Mouse (Mus musculus): Measurements from ENCODE around the gene Slc9a9. TPM values are rescaled to one million over a fixed set of nuclear protein-coding genes. Genes with fewer than 3 reads are reported as not detected.
"Not testable (repeated sequence)": the region's sequence is repeated elsewhere in the genome, so short reads cannot be mapped to it uniquely, and the experiment has no call there.

Slc9a9 gene
- 2.3 and 5.5 TPM in 2 replicates for total RNA-seq (2021)
- long read RNA-seq, experiment 1, partial matches to known transcripts: 0 of 2 reads
- long read RNA-seq, experiment 1, other reads (novel, unspliced or antisense): 1 of 2 reads
- long read RNA-seq, experiment 2: 0 reads

DNA sequence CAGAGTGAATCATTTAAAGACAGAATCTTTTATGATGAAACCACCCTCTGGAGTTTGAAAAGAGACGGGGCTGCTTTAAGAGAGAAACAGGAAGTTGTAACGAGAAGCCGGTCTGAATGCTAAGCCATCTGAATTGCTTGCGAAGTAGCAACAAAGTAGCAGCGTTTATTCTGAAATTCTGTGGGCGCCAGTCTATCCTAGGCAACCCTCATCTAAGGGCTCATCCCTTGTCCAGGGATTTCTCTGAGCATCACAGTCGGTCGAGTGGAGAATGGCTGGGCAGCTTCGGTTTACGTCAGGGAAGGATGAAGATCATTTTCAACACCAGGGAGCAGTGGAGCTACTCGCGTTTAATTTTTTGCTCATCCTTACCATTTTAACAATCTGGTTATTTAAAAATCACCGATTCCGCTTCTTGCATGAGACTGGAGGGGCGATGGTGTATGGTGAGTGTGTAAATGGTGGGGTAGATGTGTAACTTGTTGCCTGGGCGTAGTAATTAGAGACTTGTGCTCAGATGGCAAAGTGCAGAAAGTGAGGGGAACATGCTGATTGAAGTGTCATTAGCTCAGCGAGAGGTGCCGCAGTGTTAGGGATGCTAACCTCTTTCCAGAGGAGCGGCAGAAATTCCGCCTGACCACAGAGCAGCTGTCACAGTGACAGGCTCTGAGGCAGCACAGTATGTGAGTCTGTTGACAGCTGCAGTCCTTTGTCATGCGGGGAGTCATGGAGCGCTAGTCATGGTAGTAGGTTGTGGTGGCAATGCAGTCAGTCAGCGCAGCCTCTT lies at the start of gene Slc9a9:
Gene Slc9a9 (plus strand): TSS at position 119 of the 787 bp plus-strand sequence.
- DNase-seq: peak; percentile 31

DNA sequence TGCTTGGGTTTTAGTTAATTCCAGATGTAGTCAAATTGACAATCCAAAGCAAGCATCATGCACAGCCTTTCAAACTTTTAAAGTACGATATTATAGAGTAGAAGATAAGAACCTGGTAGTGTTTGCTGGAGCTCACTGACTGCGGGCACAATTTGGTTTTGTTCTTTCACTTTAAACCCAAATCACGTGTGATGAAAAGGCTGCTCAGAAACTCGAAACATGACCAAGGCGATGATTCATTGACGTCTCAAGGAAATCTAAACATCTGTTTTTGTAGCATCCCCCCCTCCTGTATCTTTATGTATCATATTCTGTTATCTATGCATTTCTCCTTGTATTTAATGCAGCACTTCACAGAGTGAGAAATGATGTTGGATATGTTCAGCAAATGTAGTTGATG lies 49.4 kb upstream of the Slc9a9 start:
- DNase-seq: no peak

DNA sequence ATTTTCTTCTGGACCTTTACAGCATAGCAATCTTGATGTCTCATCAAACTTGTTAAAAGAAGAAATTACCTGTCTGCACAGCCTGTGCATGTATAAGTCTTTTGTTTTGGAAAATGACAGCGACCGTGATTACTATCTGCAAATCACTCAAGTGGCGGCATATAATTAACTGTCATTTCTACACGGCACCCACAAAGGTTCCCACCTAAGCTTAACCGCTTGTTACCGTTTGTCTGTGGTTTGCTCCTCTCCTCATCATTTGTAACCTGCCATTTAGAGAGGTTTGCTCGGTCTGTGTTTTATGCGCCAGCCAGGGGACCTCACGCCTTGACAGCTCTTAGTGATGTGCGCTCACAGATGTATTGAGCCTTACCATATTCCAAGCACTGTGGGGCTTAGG lies 48.9 kb upstream of the Slc9a9 start:
- no peak for DNase-seq

DNA sequence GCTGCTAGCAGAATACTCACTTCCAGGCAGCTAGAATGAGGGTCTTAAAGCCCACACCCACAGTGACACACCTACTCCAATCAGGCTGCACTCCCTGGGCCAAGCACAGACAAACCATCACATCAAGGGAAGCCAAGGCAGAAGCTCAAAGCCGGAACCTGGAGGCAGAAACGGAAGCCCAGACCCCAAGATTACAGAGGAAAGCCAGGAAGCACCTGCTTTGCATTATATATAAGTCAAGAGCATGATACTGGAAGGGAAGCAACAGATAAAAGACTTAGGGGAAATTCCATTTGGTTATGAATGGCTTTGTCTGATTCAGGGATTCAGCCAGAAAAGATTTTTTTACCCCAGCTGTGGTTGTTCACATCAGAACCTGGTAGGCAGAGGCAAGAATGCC lies 47.8 kb upstream of the Slc9a9 start:
- DNase-seq: no peak

DNA sequence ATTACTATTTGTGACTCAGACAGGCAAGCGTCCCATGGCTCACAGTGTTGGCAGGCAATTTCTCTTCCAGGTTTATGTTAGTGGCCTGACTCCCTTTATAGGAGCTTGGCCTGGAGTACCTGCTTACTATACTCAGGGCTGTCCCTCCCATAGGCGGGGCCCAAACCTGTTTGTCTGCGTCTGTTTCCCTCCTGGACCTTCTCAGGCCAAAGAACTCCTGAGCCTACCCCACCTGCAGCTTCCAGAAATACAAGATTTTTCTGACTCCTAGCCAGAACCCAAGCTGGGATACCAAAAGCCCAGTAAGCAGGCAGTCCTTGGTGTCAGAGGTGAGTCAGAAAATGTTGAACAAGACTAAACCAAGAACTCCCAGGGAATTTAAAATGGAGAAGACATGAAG lies 43.0 kb upstream of the Slc9a9 start:
- no peak for DNase-seq

DNA sequence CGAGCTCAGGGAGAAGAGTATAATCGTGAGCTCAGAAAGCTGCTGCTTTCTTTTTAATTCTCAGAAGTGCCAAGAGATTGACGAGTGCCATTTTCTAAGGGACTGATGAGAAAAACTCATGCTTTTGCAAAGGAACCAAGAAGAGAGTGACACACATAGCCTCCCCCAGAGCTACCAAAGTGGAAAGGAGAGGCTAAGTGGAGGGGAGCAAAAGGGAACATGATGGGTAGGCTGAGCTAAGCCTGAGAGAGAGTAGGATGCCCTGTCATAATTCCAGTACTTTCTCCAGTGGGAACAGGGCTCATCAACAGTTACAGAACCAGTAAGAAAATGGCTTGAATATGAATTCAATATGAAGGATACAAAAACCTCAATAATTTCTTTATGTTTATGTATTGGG lies 40.8 kb upstream of the Slc9a9 start:
- DNase-seq: no peak

DNA sequence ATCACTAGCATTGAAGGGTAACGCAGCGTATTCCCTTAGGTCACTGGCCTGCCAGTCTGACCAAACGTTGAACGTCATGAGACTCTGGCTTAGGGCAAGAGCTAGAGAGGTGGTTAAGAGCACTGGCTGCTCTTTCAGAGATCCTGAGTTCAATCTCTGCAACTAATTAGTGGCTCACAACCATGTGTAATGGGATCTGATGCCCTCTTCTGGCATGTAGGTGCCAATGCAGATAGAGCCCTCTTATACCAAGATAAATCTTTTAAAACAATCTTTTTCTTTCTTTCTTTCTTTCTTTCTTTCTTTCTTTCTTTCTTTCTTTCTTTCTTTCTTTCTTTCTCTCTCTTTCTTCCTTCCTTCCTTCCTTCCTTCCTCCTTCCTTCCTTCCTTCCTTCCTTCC lies 35.4 kb upstream of the Slc9a9 start:
- DNase-seq: not testable (repeated sequence)

DNA sequence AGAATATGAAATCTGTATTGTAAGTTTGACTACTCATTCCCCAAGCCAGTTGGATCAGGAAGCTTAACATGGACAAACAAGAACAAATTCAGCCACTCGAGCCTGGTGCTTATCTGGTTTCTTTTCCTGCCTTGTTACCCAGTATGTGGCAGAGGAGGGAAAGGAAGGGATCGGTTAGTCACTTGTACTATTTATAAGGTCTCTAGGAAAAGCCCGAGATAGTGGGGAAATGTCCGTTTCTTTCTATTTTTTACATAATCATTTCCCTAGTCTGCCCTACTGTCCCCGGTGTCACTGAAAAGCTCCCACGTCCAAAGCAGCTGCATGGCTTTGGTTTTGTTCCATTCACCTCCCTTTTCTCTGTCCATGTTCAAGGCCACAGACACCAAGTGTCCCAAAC lies 24.1 kb upstream of the Slc9a9 start:
- no peak for DNase-seq

DNA sequence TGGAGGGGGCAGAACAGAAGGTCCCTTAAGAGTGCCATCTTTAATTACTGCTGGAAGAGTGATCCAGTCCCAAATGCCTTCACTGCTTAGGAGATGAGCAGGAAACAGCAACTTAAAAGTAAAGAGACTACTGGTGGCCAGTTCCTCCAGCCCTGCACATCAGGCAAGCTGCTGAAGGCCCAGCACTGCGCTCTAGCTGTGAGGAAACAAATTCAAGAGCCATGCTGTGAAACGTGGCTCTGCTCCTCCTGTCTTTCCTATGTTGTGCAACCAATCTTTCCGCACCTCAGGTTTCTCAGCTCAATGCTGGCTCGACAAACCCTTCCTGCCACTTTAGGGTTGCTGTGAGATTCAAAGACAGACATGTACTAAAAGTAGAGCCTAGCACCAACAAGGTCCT lies 22.3 kb upstream of the Slc9a9 start:
- no peak for DNase-seq

DNA sequence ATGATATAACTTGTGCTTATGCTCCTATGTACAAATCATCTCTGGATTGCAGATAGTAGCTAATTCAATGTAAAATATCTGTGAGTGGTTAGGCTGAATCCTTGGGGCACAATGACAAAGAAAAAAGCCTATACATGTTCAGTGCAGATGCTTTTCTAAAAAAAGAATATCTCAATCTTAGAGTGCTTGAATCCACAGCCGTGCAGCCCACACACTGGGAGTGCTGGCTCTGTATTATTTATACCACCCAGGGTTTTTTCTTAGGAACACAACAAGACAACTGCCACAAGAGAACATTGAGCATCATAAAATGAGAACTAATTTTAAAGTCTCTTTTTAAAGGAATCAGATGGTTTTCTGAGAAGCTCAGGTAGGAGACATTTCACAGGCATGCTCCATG lies 19.7 kb upstream of the Slc9a9 start:
- no peak for DNase-seq

DNA sequence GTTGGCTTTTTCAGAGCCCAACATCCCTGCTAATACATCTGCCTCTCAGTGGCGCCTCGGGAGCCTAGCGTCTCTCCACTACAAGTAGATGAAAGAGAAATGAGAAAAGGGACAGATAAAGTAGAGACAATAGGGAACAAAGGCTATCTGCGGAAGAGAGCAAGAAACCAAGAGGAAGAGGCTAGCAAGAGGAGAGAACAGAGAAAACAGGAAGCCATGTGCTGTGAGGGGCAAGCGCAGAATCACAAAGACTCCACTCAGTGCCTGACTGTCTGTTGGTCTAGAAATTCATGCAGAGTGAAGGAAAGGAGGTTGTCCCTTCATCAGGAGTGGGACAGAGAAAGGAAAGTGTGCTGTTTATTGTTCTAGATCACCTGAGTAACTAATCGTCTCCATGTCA lies 16.5 kb upstream of the Slc9a9 start:
- DNase-seq: no peak

DNA sequence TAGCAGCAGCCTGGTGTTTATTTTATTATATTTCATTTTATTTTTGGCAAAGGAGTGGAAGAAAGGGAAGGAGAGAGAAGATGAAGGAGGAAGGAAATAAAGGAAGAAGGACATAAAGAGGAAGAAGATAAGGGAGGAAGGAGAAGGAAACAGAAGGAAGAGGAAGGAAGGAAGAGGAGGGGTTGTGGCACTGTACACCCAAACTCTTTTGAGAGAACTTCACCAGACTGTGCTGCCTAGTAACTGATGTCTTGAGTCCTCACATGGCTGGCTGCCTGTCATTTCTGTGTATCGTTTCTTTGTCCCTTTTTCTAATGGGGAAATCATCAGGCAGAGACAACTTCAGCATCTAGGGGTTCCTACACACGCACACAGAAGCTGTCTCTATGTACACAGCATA lies 15.9 kb upstream of the Slc9a9 start:
- no peak for DNase-seq

DNA sequence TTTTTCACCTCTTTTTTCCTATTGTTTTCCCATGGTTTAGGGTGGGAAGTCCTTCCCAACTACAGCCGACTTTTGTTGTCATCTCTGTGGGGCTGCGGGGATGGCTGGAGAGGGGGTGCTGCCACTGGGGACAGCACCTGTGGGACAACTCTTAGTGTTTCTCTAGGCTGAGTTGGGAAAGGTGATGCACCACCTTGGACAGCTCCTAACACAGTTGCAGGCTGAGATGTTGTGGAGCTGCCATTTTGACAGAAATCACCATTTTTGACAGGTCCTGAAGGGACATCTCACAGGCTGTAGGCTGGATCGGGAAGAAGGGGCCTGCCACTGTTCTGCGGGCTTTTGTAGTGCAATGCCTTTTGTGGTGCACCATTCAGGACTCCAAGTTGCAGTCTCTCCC lies 13.4 kb upstream of the Slc9a9 start:
- no peak for DNase-seq

DNA sequence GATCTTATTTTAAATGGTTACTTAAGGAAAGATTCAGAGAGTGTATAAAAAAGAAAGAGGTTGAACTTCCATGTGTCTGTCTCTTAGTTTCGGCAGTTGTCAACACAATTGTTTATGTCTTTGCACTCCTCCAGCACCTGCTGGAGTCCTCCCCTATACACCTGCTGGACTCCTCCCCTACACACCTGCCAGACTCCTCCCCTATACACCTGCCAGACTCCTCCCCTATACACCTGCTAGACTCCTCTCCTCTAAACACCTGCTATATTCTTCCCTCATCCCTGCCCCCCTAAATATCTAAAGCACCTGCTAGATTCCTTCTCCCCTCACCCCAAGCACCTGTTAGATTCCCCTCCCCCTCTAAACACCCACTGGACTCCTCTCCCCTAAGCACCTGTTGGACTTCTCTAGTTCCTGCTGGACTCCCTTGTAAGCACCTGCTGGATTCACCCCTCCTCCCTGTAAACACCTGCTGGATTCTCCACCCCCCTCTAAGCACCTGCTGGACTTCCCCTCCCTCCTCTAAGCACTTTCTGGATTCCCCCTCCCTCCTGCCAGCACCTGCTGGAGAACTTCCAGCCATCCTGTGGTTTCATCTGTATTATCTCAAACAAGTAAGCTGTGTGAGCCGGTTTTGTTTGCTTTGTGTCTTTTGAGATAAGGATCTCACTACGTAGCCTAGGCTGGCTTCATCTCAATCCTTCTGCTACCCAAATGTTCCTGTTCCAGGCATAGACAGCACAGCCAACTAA lies 10.1 kb upstream of the Slc9a9 start:
- DNase-seq: no peak

DNA sequence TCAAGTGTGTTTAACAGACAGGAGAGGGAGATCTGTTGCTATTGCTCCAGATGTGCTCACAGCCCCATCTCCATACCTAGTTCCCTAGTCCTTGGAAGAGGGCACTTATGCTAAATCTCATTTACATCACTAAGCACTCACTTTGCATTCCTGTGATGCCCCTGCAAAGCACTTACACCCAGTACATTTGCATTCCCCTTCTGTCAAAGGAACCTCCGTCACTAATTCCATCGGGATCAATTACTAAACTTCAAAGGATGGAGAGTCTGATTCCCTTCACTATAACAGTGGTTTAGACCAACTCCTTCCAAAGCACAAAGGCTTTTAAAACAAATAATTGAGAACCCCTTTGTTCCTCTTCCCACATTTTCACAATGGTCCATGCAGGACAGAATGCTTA lies 7.9 kb upstream of the Slc9a9 start:
- DNase-seq: no peak

DNA sequence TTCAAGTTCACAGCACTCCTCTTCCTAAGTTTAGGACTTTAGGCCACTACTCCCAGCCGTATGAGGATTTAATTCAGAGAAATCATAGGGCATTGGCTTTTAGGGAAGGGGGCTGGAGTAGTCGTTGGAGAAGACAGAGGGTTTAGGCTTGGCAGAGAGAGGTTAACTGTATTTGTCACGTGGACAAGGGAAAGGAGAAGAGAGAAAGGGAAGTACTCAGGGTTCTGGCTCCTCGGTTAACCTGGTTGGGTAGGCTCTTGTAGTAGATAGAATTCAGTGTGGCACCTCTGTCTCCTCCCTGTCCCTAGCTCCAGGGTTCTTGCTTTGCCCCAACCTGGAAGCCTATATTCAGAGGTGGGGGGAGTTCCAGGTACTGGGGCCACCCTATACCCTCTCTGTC lies 4.5 kb upstream of the Slc9a9 start:
- DNase-seq: no peak

DNA sequence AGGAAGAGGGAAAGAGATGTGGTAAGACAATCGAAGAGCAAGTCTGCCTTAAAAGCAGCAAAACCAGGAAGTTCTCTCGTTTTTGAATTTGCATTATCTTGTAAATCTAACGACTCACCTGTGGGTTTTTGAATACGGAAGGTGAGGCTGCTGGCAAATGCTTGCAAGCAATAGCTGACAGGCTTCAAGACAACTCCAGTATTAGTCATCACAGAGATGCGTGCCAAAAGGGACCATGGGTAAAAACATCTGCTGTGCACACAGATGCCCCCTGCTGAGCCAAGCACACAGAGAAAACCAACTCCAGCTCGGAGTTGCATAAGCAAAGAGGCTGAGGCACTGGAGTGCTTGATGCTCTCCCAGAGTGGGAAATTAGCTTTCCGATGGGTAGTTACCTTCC lies 1.1 kb upstream of the Slc9a9 start:
- DNase-seq: peak; percentile 19

DNA sequence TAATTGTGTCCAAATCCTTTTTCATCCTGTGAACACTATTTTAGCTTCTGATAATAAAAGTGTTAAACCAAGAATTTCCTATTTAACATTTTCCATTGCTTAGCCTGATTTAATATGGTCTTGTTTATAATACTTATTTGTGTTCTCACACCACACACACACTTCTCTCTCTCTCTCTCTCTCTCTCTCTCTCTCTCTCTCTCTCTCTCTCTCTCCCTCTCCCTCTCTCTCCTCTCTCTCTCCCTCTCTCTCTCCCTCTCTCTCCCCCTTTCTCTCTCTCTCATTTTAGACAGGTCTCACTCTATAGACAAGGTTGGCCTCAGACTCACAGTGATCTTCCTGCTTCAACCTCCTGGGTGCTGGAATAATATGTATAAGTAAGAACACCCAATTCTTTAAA lies 995 bp downstream of the Slc9a9 start:
- DNase-seq: no peak

DNA sequence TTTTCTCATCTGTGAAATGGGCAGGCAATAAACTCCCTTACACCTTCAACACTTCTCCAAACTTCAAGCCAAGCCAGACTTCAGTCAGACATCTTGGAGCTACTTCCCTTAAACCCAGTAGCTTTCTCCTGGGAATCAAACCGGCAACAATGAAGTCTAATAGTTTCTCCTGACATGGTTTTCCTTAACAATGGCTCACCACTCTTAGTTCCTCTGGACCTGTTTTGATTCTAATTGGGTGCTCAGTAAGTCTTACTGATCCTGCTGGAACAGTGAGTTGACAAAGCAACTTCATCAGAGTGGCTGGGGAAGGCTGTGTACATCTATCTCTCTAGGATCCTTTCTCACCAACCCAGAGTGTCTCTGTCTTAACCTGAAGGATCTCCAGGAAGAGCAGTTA lies 5.0 kb downstream of the Slc9a9 start:
- DNase-seq: no peak

DNA sequence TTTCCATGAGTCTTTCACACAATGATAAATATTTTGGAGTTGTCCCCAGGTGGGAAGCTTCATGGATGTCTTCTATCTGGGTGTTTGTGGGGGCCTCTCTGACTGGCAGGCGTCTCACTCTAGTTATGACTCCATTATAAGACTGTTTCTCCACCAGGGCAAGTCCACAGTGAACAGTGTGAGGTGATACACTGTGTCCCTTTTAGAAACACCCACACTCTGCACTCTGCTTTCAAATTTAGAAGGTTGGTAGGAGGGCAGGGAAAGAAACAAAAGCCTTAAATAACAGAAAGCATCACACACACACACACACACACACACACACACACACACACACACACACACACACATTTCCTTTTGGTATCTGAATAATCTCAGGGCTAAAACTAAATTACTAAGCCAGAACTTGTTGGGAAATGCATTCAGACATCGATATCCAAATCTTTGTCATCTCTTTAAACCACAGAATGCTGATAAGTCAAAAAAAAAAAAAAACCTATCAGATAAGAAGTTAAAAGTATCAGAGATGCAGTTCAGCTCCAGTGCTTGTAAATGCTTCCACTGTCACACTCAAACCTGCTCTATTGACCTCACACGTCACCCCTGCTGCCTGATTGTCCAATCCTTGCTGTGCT lies 8.4 kb downstream of the Slc9a9 start:
- no peak for DNase-seq

DNA sequence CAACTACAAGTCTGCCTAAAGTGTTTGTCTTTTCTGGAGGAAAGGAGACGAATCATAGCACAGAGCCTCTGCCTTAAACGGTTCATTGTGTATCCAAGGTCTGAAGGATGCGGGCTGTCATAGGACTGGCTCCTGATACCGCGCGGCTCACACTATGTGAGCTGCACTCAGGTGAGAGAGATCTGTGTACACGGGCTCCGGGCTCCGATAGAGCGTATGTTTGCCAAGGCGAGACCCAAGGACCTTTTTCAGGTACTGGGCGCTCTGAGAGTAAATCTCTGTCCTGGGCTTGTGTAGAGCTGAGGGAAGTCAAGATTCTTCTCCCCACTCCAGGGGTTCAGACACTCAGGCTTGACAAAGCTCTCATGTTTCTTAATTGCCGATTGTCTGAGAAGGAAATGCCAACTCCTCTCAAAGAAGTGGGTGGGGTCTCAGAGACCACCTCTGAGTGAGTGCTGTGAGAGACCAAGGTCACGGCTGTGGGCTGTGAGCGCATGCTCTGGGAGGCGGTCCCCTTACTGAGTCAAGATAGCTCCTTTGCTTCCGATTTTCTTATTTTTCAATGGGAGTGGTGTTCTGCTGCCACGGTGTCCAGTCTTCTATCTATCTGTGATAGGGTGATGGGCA lies 10.9 kb downstream of the Slc9a9 start:
- DNase-seq: no peak

DNA sequence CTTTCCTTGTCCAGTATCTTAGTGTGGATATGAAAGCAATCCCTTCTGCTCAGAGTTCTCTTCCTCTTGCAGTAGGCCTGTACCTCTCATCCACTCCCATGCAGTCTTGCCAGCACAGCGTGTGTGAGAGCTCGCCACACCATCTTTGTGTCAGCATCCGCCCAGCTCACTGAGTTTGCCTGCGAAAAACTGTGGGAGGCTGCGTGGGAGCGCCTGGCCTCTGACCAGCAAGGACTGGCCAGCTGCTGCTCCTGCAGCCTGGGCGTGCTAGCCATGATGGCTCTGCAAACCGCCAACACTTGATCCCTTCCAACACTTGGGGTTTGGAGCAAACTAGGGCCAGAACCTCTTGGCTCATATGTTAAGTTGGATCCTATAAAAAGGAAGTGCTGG lies 11.4 kb downstream of the Slc9a9 start:
- DNase-seq: peak; percentile 10

DNA sequence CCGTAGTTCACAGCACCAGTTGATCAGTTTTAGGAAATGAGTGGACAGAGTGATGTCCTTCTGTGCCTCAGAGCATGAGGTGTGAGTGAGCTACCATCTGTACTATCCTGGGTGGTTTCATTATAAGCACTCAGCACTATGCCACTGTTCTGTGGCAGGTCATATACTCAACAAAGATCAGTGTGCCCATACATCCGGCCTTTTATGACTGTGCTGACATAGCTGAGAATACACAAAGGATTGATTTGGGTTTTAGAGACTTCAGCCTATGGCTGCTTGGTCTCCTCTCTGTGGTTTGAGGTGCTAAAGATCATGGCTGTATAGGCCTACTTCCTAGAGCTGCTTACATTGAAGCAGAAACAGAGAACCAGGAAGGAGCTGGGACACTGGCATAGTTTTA lies 12.6 kb downstream of the Slc9a9 start:
- no peak for DNase-seq
